In genomic region chr13:24565950-24566320, GRCm38 (mm10) we compare ENCODE assay signal across 8 mouse cellular contexts. TPM values are rescaled to one million over a fixed set of nuclear protein-coding genes. Genes with fewer than 3 reads are reported as not detected.
DNase-seq lines count a peak whose midpoint lies in the region; ATAC-seq lines count a peak whose summit lies in the region.

No protein-coding gene starts in this region.

- H3K9me3 ChIP-seq in forebrain, embryonic 15.5 days, result no peaks in the 10 kb centered on the region
- H3K9me3 ChIP-seq in midbrain, embryonic 12.5 days, result no peaks in the 10 kb centered on the region

- no peak overlapping the region for H3K4me2 ChIP-seq in forebrain, embryonic 15.5 days (replicated peaks)
- no peak overlapping the region for H3K4me2 ChIP-seq in midbrain, embryonic 12.5 days (replicated peaks)

- intact Hi-C loops in left cerebral cortex, postnatal 14 days (cut with DNase I), result no loop called here
- intact Hi-C loops in left cerebral cortex, postnatal 36 days (cut with DNase I), result no loop called here

- peak overlapping the region; percentile 46 for H3K27ac ChIP-seq in forebrain, embryonic 15.5 days (replicated peaks)
- peak overlapping the region; percentile 66; the same call in 1 of the 2 replicates for H3K27ac ChIP-seq in midbrain, embryonic 12.5 days (replicated peaks)

- no peaks in the 10 kb centered on the region for H3K27me3 ChIP-seq in forebrain, embryonic 15.5 days
- no peaks in the 10 kb centered on the region for H3K27me3 ChIP-seq in midbrain, embryonic 12.5 days

- H3K4me1 ChIP-seq in forebrain, embryonic 15.5 days, result peaks cover 9% of the 10 kb centered on the region; the same call in 1 of the 2 replicates
- peaks cover 12% of the 10 kb centered on the region for H3K4me1 ChIP-seq in midbrain, embryonic 12.5 days

- ATAC-seq in forebrain, embryonic 15.5 days (replicated peaks), result peak; percentile 24; the same call in 1 of the 2 replicates
- ATAC-seq in midbrain, embryonic 12.5 days (ENCODE audit: low FRiP score, low read depth), result 0 out of 2 replicates have a peak, but pooled peaks have one; percentile 34

- no peak overlapping the region for H3K9ac ChIP-seq in forebrain, embryonic 15.5 days (replicated peaks)
- H3K9ac ChIP-seq in midbrain, embryonic 12.5 days (replicated peaks), result no peak overlapping the region

- H3K4me3 ChIP-seq in forebrain, embryonic 15.5 days, result no peak overlapping the region
- no peak overlapping the region for H3K4me3 ChIP-seq in midbrain, embryonic 12.5 days

- WGBS in forebrain, embryonic 15.5 days, result 17% methylated on average over 3 of the region's 3 CpGs
- WGBS in midbrain, embryonic 12.5 days, result 10% methylated on average over 3 of the region's 3 CpGs

- no peaks in the 10 kb centered on the region for H3K36me3 ChIP-seq in forebrain, embryonic 15.5 days
- H3K36me3 ChIP-seq in midbrain, embryonic 12.5 days, result no peaks in the 10 kb centered on the region

- DNase-seq in kidney, adult 9 months, result peak; percentile 35
- no peak for DNase-seq in kidney, adult 11 months
- DNase-seq in kidney, postnatal 10 days, result peak; percentile 40
- no peak for DNase-seq in left cerebral cortex, postnatal 14 days (ENCODE audit: low spot score in 2 of 2)
- DNase-seq in left cerebral cortex, postnatal 36 days (ENCODE audit: low spot score in 2 of 2), result no peak
- DNase-seq in cerebellum, adult 9-11 months, result no peak

RNA-seq across cellular contexts. Expression of gene Ripor2, which starts 16.1 kb away (rescaled TPM):
- 24.5 and 26.8 TPM in 2 replicates for polyA plus RNA-seq in forebrain, embryonic 15.5 days (2015; fragmentation: Nextera tagmentation; extraction: Ambion mirVana)
- polyA plus RNA-seq in midbrain, embryonic 12.5 days (2016; fragmentation: Nextera tagmentation; extraction: Ambion mirVana), result 19.8 and 21.9 TPM in 2 replicates
- total RNA-seq in left cerebral cortex, postnatal 14 days (2021), result 10 to 100 TPM; 74.2 to 75.5 TPM
- total RNA-seq in left cerebral cortex, postnatal 36 days (2021), result 10 to 100 TPM; 53.0 to 67.2 TPM

Comparison
In these comparisons a context has a peak if more than half of its experiments do, and no peak if none do; other contexts are left out.
1. DNase-seq: peak in kidney, adult 9 months (single experiment) and kidney, postnatal 10 days (single experiment); none in kidney, adult 11 months (single experiment), left cerebral cortex, postnatal 14 days (0 of 2), left cerebral cortex, postnatal 36 days (0 of 2) and cerebellum, adult 9-11 months (single experiment).